8 mouse cellular contexts compared by ENCODE assay signal in genomic region chr2:147876708-147877542, GRCm38 (mm10).
DNase-seq lines count a peak whose midpoint lies in the region; ATAC-seq lines count a peak whose summit lies in the region.

No protein-coding gene starts in this region.

- DNase-seq in heart, adult 8-10 months (ENCODE audit: low spot score) = no peak
- peak; percentile 21 for DNase-seq in ZHBTc4 (ENCODE audit: low read depth, low spot score)
- peak; percentile 36 for DNase-seq in forebrain, embryonic 14.5 days (ENCODE audit: low spot score)
- DNase-seq in thymus, postnatal 25 days = no peak
- DNase-seq in layer of hippocampus, adult 9-10 months (ENCODE audit: low spot score) = no peak

- no peaks in the 10 kb centered on the region for H3K36me3 ChIP-seq in heart, embryonic 13.5 days
- no peaks in the 10 kb centered on the region for H3K36me3 ChIP-seq in forebrain, embryonic 14.5 days (ENCODE audit: control insufficient read depth, insufficient read depth, low read length)
- no peaks in the 10 kb centered on the region for H3K36me3 ChIP-seq in liver, embryonic 16.5 days (ENCODE audit: control insufficient read depth, insufficient read depth)

- H3K9me3 ChIP-seq in heart, embryonic 13.5 days = no peaks in the 10 kb centered on the region
- no peaks in the 10 kb centered on the region for H3K9me3 ChIP-seq in forebrain, embryonic 14.5 days (replicated peaks; ENCODE audit: control insufficient read depth, low read length)
- no peaks in the 10 kb centered on the region for H3K9me3 ChIP-seq in liver, embryonic 16.5 days (replicated peaks; ENCODE audit: control insufficient read depth, low read length)

- peak overlapping the region; percentile 55 for H3K4me3 ChIP-seq in heart, embryonic 13.5 days
- H3K4me3 ChIP-seq in forebrain, embryonic 14.5 days (ENCODE audit: low read depth, low read length) = peak overlapping the region; percentile 15
- peak overlapping the region; percentile 12 for H3K4me3 ChIP-seq in liver, embryonic 16.5 days (ENCODE audit: low read depth, low read length)

- H3K4me2 ChIP-seq in heart, embryonic 13.5 days = peak overlapping the region; percentile 77
- H3K4me2 ChIP-seq in forebrain, embryonic 14.5 days (ENCODE audit: low read length) = peak overlapping the region; percentile 46
- peak overlapping the region; percentile 12 for H3K4me2 ChIP-seq in liver, embryonic 16.5 days (ENCODE audit: low read depth, low read length)

- no peak overlapping the region for H3K27ac ChIP-seq in heart, embryonic 13.5 days (replicated peaks)
- no peak overlapping the region for H3K27ac ChIP-seq in forebrain, embryonic 14.5 days (ENCODE audit: low read depth, low read length)
- H3K27ac ChIP-seq in liver, embryonic 16.5 days (ENCODE audit: low read length) = no peak overlapping the region

- no peak for ATAC-seq in heart, embryonic 13.5 days (ENCODE audit: extremely low read depth, insufficient number of reproducible peaks, low FRiP score, low TSS enrichment)
- ATAC-seq in forebrain, embryonic 14.5 days = 0 out of 2 replicates have a peak, but pooled peaks have one; percentile 50
- ATAC-seq in liver, embryonic 16.5 days (ENCODE audit: low read depth) = no peak
- ATAC-seq in erythroid progenitor cell, adult 5-6 weeks (replicated peaks; ENCODE audit: low FRiP score, poor library complexity, severe bottlenecking) = no peak

- peaks cover 11% of the 10 kb centered on the region for H3K27me3 ChIP-seq in heart, embryonic 13.5 days (replicated peaks)
- peaks cover 7% of the 10 kb centered on the region; the same call in 1 of the 2 replicates for H3K27me3 ChIP-seq in forebrain, embryonic 14.5 days (replicated peaks; ENCODE audit: control insufficient read depth, insufficient read depth, low read length)
- H3K27me3 ChIP-seq in liver, embryonic 16.5 days (ENCODE audit: control insufficient read depth, insufficient read depth, low read depth, low read length) = no peaks in the 10 kb centered on the region

- WGBS in heart, embryonic 13.5 days = 9% methylated on average over 19 of the region's 19 CpGs
- WGBS in forebrain, embryonic 14.5 days = 3% methylated on average over 19 of the region's 19 CpGs
- 15% methylated on average over 19 of the region's 19 CpGs for WGBS in liver, embryonic 16.5 days (ENCODE audit: insufficient replicate concordance)

- peak overlapping the region; percentile 70 for H3K9ac ChIP-seq in heart, embryonic 13.5 days
- H3K9ac ChIP-seq in forebrain, embryonic 14.5 days (ENCODE audit: low read length) = peak overlapping the region; percentile 9; the same call in 1 of the 2 replicates
- H3K9ac ChIP-seq in liver, embryonic 16.5 days (ENCODE audit: low read depth, low read length) = no peak overlapping the region

- H3K4me1 ChIP-seq in heart, embryonic 13.5 days = peaks cover 14% of the 10 kb centered on the region
- H3K4me1 ChIP-seq in forebrain, embryonic 14.5 days (ENCODE audit: control insufficient read depth, insufficient read depth, low read length) = peaks cover 5% of the 10 kb centered on the region
- no peaks in the 10 kb centered on the region for H3K4me1 ChIP-seq in liver, embryonic 16.5 days (ENCODE audit: control insufficient read depth, low read depth, low read length)

Comparison
In these comparisons a context has a peak if more than half of its experiments do, and no peak if none do; other contexts are left out.
1. H3K4me2 ChIP-seq: peak in every context shown above with its lines; median percentile 77 in heart, embryonic 13.5 days; 46 in forebrain, embryonic 14.5 days; 12 in liver, embryonic 16.5 days.
2. DNase-seq: peak in ZHBTc4 (single experiment) and forebrain, embryonic 14.5 days (single experiment); none in heart, adult 8-10 months (single experiment), thymus, postnatal 25 days (single experiment) and layer of hippocampus, adult 9-10 months (single experiment).
3. Peak in every context shown above with its lines, with median percentiles within 50 percentile points of each other: H3K4me3 ChIP-seq.